Mouse (Mus musculus): ENCODE measurements around the gene Padi2.

DNA sequence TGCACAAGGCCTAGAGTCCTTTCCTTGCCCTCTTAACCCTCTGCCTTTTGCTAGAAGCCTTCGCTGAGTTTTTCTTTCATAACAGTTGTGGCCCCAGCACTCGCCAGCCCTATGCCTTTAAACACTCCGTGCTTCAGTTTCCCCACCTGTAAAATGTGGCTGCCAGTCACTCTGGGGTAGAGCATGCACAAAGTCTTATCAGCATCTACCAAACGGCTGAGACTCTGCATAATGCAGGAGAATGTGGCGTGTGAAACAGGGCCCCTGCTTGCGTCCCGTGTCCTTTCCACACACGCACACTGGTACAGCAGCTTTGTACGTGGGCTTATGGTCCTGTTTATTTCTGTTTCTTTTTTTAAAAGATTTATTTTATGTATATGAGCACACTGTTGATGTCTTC lies 90.7 kb downstream of the Padi2 start:
- TF ChIP-seq POLR2A (IDR thresholded peaks at IDR 0.05; ENCODE audit: low read depth, low read length) (no peak), CTCF (IDR thresholded peaks at IDR 0.05; ENCODE audit: borderline replicate concordance, insufficient read depth, low read length) (no peak)
